Mouse (Mus musculus) forebrain, embryonic 12.5 days (tissue): ENCODE results near the gene Zfp786. TPM values are rescaled to one million over a fixed set of nuclear protein-coding genes. Genes with fewer than 3 reads are reported as not detected.
"Not testable (repeated sequence)": the region's sequence is repeated elsewhere in the genome, so short reads cannot be mapped to it uniquely, and the experiment has no call there.

Experiments
- ATAC-seq: fragments of 200-750 bp; cut with Nextera tagmentation; 2 replicates; pipeline ENCODE4 v1.8.0; 2017; ENCODE audit warnings: moderate TSS enrichment; ENCODE audit not compliant: low FRiP score
- H3K27ac ChIP-seq: fragments of 300-500 bp; sonication (generic); 2 replicates; pipeline ENCODE4 v1.5.1; 2016; ENCODE audit warnings: mild to moderate bottlenecking
- H3K27me3 ChIP-seq: fragments of 300-500 bp; sonication (generic); 2 replicates; pipeline ENCODE4 v1.6.1; 2016; ENCODE audit warnings: mild to moderate bottlenecking
- H3K36me3 ChIP-seq: fragments of 300-500 bp; sonication (generic); replicated peaks from 2 replicates; pipeline ENCODE4 v1.6.1; 2016; ENCODE audit warnings: mild to moderate bottlenecking
- H3K4me1 ChIP-seq: fragments of 300-500 bp; sonication (generic); 2 replicates; pipeline ENCODE4 v1.6.1; 2016
- H3K4me2 ChIP-seq: fragments of 300-500 bp; sonication (generic); 2 replicates; pipeline ENCODE4 v1.6.1; 2016; ENCODE audit warnings: mild to moderate bottlenecking, moderate library complexity
- H3K4me3 ChIP-seq: fragments of 300-500 bp; sonication (generic); replicated peaks from 2 replicates; pipeline ENCODE4 v1.5.1; 2016; ENCODE audit warnings: mild to moderate bottlenecking
- H3K9ac ChIP-seq: fragments of 300-500 bp; sonication (generic); 2 replicates; pipeline ENCODE4 v1.6.1; 2016; ENCODE audit warnings: mild to moderate bottlenecking
- H3K9me3 ChIP-seq: fragments of 300-500 bp; sonication (generic); 2 replicates; pipeline ENCODE4 v1.6.1; 2016
- WGBS: fragments of 180-500 bp; shearing (Covaris S2); methylation state at CpG from one replicate; pipeline ENCODE4 v1.1.7; 2016; 5-methylcytosine and 5-hydroxymethylcytosine counted together
- polyA plus RNA-seq: library from polyadenylated mRNA; unstranded; fragments of >200 nt; fragmentation: Nextera tagmentation; extraction: Ambion mirVana; gene quantifications from 2 replicates; pipeline ENCODE4 v1.2.1, GENCODE M21; 2016

Gene Zfp786
- polyA plus RNA-seq, 1 experiment from 2014 or later: 12.1 TPM

GRCm38 (mm10) chr6:47793284-47793683 is 37.4 kb downstream of the Zfp786 start:
- 89% methylated on average over 5 of the region's 5 CpGs for WGBS
- Histone ChIP-seq H3K36me3 (peaks cover 38% of the 10 kb centered on the region), H3K9me3 (no peaks in the 10 kb centered on the region), H3K4me1 (peaks cover 8% of the 10 kb centered on the region), H3K4me3 (no peak overlapping the region), H3K27me3 (no peaks in the 10 kb centered on the region), H3K27ac (no peak overlapping the region), H3K4me2 (no peak overlapping the region), H3K9ac (no peak overlapping the region)
- ATAC-seq: no peak

GRCm38 (mm10) chr6:47792533-47792932 is 38.1 kb downstream of the Zfp786 start:
- Histone ChIP-seq H3K4me2 (no peak overlapping the region), H3K9ac (no peak overlapping the region), H3K4me1 (peaks cover 8% of the 10 kb centered on the region), H3K9me3 (no peaks in the 10 kb centered on the region), H3K27me3 (no peaks in the 10 kb centered on the region), H3K27ac (no peak overlapping the region), H3K36me3 (peaks cover 31% of the 10 kb centered on the region), H3K4me3 (no peak overlapping the region)
- ATAC-seq: no peak
- 95% methylated on average over 2 of the region's 2 CpGs for WGBS

GRCm38 (mm10) chr6:47790745-47791144 is 39.9 kb downstream of the Zfp786 start:
- Histone ChIP-seq H3K4me1 (peaks cover 8% of the 10 kb centered on the region), H3K9ac (no peak overlapping the region), H3K27ac (no peak overlapping the region), H3K4me2 (no peak overlapping the region), H3K36me3 (peaks cover 15% of the 10 kb centered on the region), H3K4me3 (no peak overlapping the region), H3K27me3 (no peaks in the 10 kb centered on the region), H3K9me3 (no peaks in the 10 kb centered on the region)
- ATAC-seq: no peak
- WGBS: 65% methylated on average over 2 of the region's 2 CpGs

GRCm38 (mm10) chr6:47788821-47789220 is 41.8 kb downstream of the Zfp786 start:
- no peaks in the 10 kb centered on the region; the same call in 1 of the 2 replicates for H3K36me3 ChIP-seq
- H3K4me3 ChIP-seq: peak overlapping the region; percentile 47
- peak; percentile 40; the same call in 1 of the 2 replicates for ATAC-seq
- WGBS: 41% methylated on average over 3 of the region's 3 CpGs
- peaks cover 8% of the 10 kb centered on the region for H3K4me1 ChIP-seq
- H3K4me2 ChIP-seq: peak overlapping the region; percentile 56
- peak overlapping the region; percentile 61 for H3K9ac ChIP-seq
- no peaks in the 10 kb centered on the region for H3K27me3 ChIP-seq
- H3K27ac ChIP-seq: peak overlapping the region; percentile 93
- no peaks in the 10 kb centered on the region for H3K9me3 ChIP-seq

GRCm38 (mm10) chr6:47787941-47788736 is 42.5 kb downstream of the Zfp786 start:
- Histone ChIP-seq H3K4me1 (peaks cover 8% of the 10 kb centered on the region), H3K9me3 (no peaks in the 10 kb centered on the region), H3K36me3 (no peaks in the 10 kb centered on the region; the same call in 1 of the 2 replicates), H3K27me3 (no peaks in the 10 kb centered on the region), H3K9ac (peak overlapping the region; percentile 61), H3K4me2 (peak overlapping the region; percentile 56), H3K4me3 (peak overlapping the region; percentile 47), H3K27ac (peak overlapping the region; percentile 93)
- 2% methylated on average over 18 of the region's 18 CpGs for WGBS
- peak; percentile 91 for ATAC-seq

GRCm38 (mm10) chr6:47784707-47785412 is 45.8 kb downstream of the Zfp786 start:
- Histone ChIP-seq H3K27ac (no peak overlapping the region), H3K4me2 (no peak overlapping the region), H3K36me3 (no peaks in the 10 kb centered on the region), H3K9me3 (no peaks in the 10 kb centered on the region), H3K27me3 (no peaks in the 10 kb centered on the region), H3K4me1 (peaks cover 18% of the 10 kb centered on the region), H3K9ac (no peak overlapping the region), H3K4me3 (no peak overlapping the region)
- no peak for ATAC-seq
- WGBS: 78% methylated on average over 5 of the region's 5 CpGs

- Histone ChIP-seq H3K27me3 (no peaks in the 10 kb centered on the region), H3K27ac (peak overlapping the region; percentile 75), H3K4me2 (peak overlapping the region; percentile 46), H3K4me3 (peak overlapping the region; percentile 48), H3K36me3 (no peaks in the 10 kb centered on the region), H3K9me3 (no peaks in the 10 kb centered on the region), H3K4me1 (peaks cover 10% of the 10 kb centered on the region), H3K9ac (peak overlapping the region; percentile 49)
- under 1% methylated on average over 21 of the region's 21 CpGs for WGBS
- ATAC-seq: peak; percentile 75
Observed at GRCm38 (mm10) chr6:47781091-47781968, 49.3 kb downstream of the Zfp786 start.

- ATAC-seq: no peak
- peak overlapping the region; percentile 46 for H3K4me2 ChIP-seq
- no peaks in the 10 kb centered on the region for H3K36me3 ChIP-seq
- H3K4me1 ChIP-seq: peaks cover 10% of the 10 kb centered on the region
- no peaks in the 10 kb centered on the region for H3K9me3 ChIP-seq
- H3K27me3 ChIP-seq: no peaks in the 10 kb centered on the region
- H3K9ac ChIP-seq: no peak overlapping the region; the same call in 1 of the 2 replicates
- no peak overlapping the region for H3K27ac ChIP-seq
- WGBS: 19% methylated on average over 2 of the region's 2 CpGs
- H3K4me3 ChIP-seq: peak overlapping the region; percentile 48
Observed at GRCm38 (mm10) chr6:47780576-47781013, 50.1 kb downstream of the Zfp786 start.

- Histone ChIP-seq H3K4me3 (peak overlapping the region; percentile 23; the same call in 1 of the 2 replicates), H3K4me2 (peak overlapping the region; percentile 17)
- 50% methylated on average over 9 of the region's 19 CpGs for WGBS
- H3K4me1 ChIP-seq, H3K36me3 ChIP-seq, H3K9me3 ChIP-seq, H3K27me3 ChIP-seq, ATAC-seq, H3K27ac ChIP-seq, H3K9ac ChIP-seq: not testable (repeated sequence)
Observed at GRCm38 (mm10) chr6:47771760-47772159, 58.9 kb downstream of the Zfp786 start.

- H3K27ac ChIP-seq, H3K9me3 ChIP-seq, H3K36me3 ChIP-seq, H3K4me2 ChIP-seq, H3K9ac ChIP-seq, ATAC-seq, H3K4me3 ChIP-seq, H3K4me1 ChIP-seq, H3K27me3 ChIP-seq: not testable (repeated sequence)
- 81% methylated on average over 12 of the region's 12 CpGs for WGBS
Observed at GRCm38 (mm10) chr6:47771113-47771512, 59.6 kb downstream of the Zfp786 start.

- not testable (repeated sequence) for H3K27me3 ChIP-seq, H3K27ac ChIP-seq, H3K4me2 ChIP-seq, H3K4me3 ChIP-seq, H3K9ac ChIP-seq, H3K4me1 ChIP-seq, H3K36me3 ChIP-seq, H3K9me3 ChIP-seq, ATAC-seq
- WGBS: 66% methylated on average over 4 of the region's 4 CpGs
Observed at GRCm38 (mm10) chr6:47769861-47770260, 60.8 kb downstream of the Zfp786 start.
